Mouse (Mus musculus) thymus, adult 2 months (tissue): ENCODE measurements around the gene Vwc2. TPM values are rescaled to one million over a fixed set of nuclear protein-coding genes. Genes with fewer than 3 reads are reported as not detected.

Experiments
- DNase-seq: peaks from one replicate; pipeline ENCODE4 v3.0.0; 2021
- H3K27ac ChIP-seq: fragments of 200-500 bp; 2 replicates; pipeline ENCODE4 v1.5.1; 2012; ENCODE audit warnings: low read length, control low read depth; ENCODE audit not compliant: control insufficient read depth, insufficient read depth
- H3K27me3 ChIP-seq: fragments of 200-500 bp; 2 replicates; pipeline ENCODE4 v1.6.1; 2012; ENCODE audit warnings: mild to moderate bottlenecking, low read length, moderate library complexity, mixed read lengths; ENCODE audit not compliant: control insufficient read depth, insufficient read depth
- H3K36me3 ChIP-seq: fragments of 200-500 bp; 2 replicates; pipeline ENCODE4 v1.6.1; 2012; ENCODE audit warnings: mild to moderate bottlenecking, low read length, moderate library complexity; ENCODE audit not compliant: control insufficient read depth, insufficient read depth
- H3K4me1 ChIP-seq: fragments of 200-500 bp; replicated peaks from 2 replicates; pipeline ENCODE4 v1.6.1; 2012; ENCODE audit warnings: low read length; ENCODE audit not compliant: control insufficient read depth, insufficient read depth
- H3K4me3 ChIP-seq: fragments of 200-500 bp; 2 replicates; pipeline ENCODE4 v1.5.1; 2012; ENCODE audit warnings: mild to moderate bottlenecking, low read length, control low read depth, moderate library complexity; ENCODE audit not compliant: control insufficient read depth, insufficient read depth
- CTCF ChIP-seq: fragments of 200-500 bp; IDR thresholded peaks from 2 replicates; pipeline ENCODE4 v1.5.1; 2012; ENCODE audit warnings: mild to moderate bottlenecking, control low read depth, low read length, moderate library complexity, borderline replicate concordance; ENCODE audit not compliant: control insufficient read depth, poor library complexity, insufficient read depth; ENCODE audit errors: extremely low read depth
- POLR2A ChIP-seq: fragments of 200-500 bp; IDR thresholded peaks from 2 replicates; pipeline ENCODE4 v1.6.1; 2012; ENCODE audit warnings: mild to moderate bottlenecking, low read length, control low read depth, moderate library complexity; ENCODE audit not compliant: control insufficient read depth, poor library complexity, insufficient read depth; ENCODE audit errors: extremely low read depth
- WGBS: fragments of 180-500 bp; shearing (Covaris S2); methylation state at CpG from one replicate; pipeline ENCODE4 v1.1.7; 2018; 5-methylcytosine and 5-hydroxymethylcytosine counted together
- polyA plus RNA-seq: library from polyadenylated mRNA; depleted of rRNA; stranded (reverse); fragments of >200 nt; gene quantifications from 2 replicates; pipeline ENCODE4 v1.2.3, GENCODE M21; 2012

The Vwc2 gene
- polyA plus RNA-seq, 1 experiment, result 0.20 TPM

DNA sequence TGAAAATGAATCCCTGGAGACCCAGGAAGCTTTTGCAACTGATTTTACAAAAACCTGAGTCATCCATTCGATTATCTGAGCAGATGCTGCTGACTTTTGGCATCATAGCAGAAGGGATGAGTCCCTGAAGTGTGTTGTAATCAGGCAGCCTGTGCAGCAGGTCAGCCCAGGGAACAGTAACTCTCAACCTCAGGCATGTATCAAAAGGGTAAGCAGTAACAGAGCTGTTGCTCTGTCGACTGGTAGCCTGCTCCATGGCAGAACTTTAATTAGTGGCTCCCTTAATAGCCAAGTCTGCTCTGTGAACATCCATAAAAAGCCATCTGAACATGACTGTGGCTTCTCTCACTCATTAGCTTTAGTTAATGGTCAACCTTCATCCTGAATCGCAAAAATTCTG lies 5.1 kb upstream of the Vwc2 start:
- Histone ChIP-seq H3K27ac (no peak overlapping the region), H3K4me1 (no peaks in the 10 kb centered on the region), H3K27me3 (no peaks in the 10 kb centered on the region; the same call in 1 of the 2 replicates), H3K4me3 (no peak overlapping the region), H3K36me3 (no peaks in the 10 kb centered on the region)
- 70% methylated on average over 3 of the region's 3 CpGs for WGBS
- TF ChIP-seq CTCF (no peak), POLR2A (no peak)
- no peak for DNase-seq

DNA sequence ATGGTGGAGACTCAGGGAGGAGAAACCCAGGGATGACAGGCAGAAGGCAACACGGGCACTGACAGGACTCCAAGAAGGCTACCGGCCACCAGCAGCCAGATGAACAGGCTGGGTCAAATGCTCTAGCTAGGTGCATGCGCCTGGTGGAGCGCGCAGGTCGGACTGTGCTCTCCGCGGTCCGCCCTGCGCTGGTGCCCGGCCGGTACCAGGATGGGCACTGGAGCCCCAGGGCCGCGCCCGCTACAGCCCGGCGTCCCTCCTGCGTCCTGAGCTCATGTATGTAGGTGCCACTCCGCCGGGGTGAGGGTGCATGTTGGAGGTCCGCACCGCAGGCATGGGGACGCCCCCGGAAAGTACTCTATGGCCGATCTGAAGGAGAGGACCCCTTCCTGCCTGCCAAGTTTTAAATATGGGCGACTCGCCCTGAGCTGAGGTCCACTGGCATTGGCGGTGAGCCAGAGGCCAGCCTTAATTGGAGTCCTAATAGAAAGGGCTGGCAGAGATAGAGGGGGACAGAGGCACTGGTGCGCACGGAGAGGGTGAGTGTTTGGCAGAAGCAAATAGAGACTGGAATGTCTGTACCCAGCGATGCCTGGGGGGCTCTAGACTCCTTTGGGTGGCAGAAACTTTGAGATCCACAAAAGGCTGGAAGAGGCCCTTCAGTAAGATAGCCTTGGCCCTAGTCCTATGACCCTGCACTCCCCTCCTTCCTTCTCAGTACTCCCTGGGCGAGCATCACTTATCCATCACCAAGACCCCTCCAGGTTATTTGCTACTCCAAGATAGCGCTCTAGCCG lies 409 bp downstream of the Vwc2 start:
- H3K27me3 ChIP-seq, result no peaks in the 10 kb centered on the region; the same call in 1 of the 2 replicates
- 7% methylated on average over 34 of the region's 34 CpGs for WGBS
- no peaks in the 10 kb centered on the region for H3K4me1 ChIP-seq
- no peak overlapping the region for H3K4me3 ChIP-seq
- TF ChIP-seq POLR2A (no peak), CTCF (no peak)
- no peaks in the 10 kb centered on the region for H3K36me3 ChIP-seq
- DNase-seq, result no peak
- no peak overlapping the region for H3K27ac ChIP-seq

DNA sequence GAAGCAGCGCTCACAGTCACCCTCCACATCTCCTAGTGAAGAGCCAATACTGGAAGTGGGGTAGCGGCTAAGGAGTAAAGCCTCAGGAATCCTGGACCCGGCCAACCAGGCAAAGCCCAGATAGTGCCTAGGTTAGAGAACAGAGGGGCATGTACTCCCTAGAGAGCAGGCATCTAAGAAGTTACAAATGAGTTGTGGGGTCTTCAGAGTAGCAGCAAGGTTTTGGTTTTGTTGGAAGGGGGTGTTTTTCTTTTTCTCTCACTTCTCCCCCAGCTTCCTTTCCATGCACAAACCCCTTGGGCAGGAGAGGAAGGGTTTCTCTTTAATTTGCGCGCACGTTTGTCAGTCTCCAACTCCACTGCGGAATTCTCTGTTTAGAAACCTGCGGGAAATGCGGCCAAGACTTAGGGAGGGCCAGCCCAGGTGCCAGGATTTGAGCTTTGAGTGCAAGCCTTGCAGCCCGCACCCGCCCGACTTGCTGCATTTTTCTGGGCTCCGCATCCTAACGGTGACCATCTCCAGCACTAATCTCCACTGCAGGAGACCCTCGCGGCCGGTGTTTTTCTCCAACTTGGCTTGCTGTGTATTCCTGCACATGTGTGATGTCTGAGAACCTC lies 1.1 kb downstream of the Vwc2 start:
- 6% methylated on average over 17 of the region's 17 CpGs for WGBS
- Histone ChIP-seq H3K36me3 (no peaks in the 10 kb centered on the region), H3K27me3 (no peaks in the 10 kb centered on the region; the same call in 1 of the 2 replicates), H3K4me3 (no peak overlapping the region), H3K27ac (no peak overlapping the region), H3K4me1 (no peaks in the 10 kb centered on the region)
- TF ChIP-seq CTCF, result no peak
- no peak for TF ChIP-seq POLR2A
- DNase-seq, result no peak

DNA sequence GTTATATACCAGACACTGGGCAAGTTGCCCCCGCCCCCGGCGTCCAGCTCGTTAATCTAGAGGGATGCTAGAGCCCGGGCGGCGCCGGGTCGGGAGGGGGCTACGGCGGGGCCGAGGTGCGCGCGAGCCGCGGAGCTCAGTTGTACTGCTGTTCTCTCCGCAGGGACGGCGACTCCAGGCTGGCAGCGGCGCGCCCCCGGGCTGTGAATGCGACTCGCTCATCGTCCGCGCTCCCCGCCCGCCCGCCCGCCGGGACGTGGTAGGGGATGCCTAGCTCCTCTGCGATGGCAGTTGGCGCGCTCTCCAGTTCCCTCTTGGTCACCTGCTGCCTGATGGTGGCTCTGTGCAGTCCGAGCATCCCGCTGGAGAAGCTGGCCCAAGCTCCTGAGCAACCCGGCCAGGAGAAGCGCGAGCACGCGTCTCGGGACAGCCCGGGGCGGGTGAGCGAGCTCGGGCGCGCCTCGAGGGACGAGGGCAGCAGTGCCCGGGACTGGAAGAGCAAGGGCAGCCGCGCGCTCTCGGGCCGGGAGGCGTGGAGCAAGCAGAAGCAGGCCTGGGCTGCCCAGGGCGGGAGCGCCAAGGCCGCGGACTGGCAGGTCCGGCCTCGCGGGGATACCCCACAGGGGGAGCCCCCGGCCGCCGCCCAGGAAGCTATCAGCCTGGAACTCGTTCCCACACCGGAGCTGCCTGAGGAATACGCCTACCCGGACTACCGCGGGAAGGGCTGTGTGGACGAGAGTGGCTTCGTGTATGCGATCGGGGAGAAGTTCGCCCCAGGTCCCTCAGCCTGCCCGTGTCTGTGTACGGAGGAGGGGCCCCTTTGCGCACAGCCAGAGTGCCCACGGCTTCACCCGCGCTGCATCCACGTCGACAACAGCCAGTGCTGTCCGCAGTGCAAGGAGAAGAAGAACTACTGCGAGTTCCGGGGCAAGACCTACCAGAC lies 1.9 kb downstream of the Vwc2 start:
- TF ChIP-seq POLR2A, result no peak
- TF ChIP-seq CTCF, result no peak
- Histone ChIP-seq H3K27me3 (no peaks in the 10 kb centered on the region; the same call in 1 of the 2 replicates), H3K27ac (no peak overlapping the region), H3K4me3 (no peak overlapping the region), H3K36me3 (no peaks in the 10 kb centered on the region), H3K4me1 (no peaks in the 10 kb centered on the region)
- WGBS, result 6% methylated on average over 93 of the region's 93 CpGs
- DNase-seq, result no peak

DNA sequence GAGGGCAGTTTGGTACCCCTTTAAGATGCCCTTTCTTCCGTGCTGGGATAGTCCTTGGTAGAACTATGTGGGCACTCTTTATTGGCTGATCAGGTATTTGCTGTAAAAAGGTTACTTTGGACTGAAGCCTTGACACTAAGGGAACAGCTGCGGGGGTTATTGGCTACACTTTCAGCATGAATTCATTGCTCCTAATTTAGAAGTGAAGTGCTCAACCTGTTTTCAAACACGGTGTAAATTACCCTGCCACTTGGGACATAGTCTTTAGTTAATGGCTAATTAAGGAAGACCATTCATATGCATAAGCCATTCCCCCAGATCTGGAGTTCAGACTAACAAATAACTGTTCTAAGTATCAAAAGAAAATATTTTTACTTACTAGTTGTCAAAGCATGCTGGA lies 2.7 kb downstream of the Vwc2 start:
- no peak overlapping the region for H3K27ac ChIP-seq
- H3K4me3 ChIP-seq, result no peak overlapping the region
- no peaks in the 10 kb centered on the region; the same call in 1 of the 2 replicates for H3K27me3 ChIP-seq
- TF ChIP-seq POLR2A (no peak), CTCF (no peak)
- 3% methylated on average over 3 of the region's 3 CpGs for WGBS
- no peak for DNase-seq
- no peaks in the 10 kb centered on the region for H3K36me3 ChIP-seq
- H3K4me1 ChIP-seq, result no peaks in the 10 kb centered on the region

DNA sequence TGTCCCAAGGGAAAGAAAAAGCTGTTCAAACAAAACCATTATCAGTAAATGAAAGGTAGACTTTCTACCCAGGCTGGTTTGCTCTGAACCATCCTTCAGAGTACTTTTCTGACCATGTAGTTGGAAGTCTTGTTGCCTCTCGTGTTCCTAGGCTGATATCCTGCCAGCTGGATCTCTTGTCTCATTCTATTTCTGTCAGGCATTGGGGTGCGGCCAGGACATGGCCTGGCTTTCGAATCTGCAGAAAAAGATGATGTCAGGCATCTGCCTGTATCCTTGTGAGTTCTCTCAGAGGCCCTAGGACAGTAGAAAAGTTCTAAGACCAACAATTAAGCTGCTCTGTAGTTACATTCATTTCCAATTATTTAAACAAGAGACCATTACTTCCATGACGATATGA lies 8.8 kb downstream of the Vwc2 start:
- TF ChIP-seq CTCF (no peak), POLR2A (no peak)
- Histone ChIP-seq H3K27ac (no peak overlapping the region), H3K4me3 (no peak overlapping the region), H3K4me1 (no peaks in the 10 kb centered on the region), H3K27me3 (no peaks in the 10 kb centered on the region), H3K36me3 (no peaks in the 10 kb centered on the region)
- no peak for DNase-seq
- WGBS, result 81% methylated on average over 4 of the region's 4 CpGs
